Mouse (Mus musculus): Measurements from ENCODE around the gene Ints7.

The Ints7 gene

DNA sequence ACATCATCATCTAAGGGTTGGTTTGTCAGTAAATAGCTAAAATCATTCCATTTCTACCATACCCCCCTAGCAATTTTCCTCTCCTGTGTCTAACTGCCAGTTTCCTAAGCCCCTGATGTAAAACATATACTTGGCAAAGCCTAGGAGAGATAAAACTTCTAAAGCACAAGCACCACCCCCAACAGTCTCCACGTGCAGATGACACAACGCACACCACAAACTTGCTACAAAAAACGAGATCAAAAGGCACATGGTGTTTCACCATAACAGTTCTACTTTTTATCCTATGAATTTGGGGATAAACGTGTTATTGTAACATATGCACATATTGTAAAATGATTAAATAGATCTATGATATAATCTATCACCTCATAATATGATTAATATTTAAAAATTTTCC, 33.8 kb upstream of the Ints7 start:
- Histone ChIP-seq H3K27me3 (ENCODE audit: insufficient read depth, low read length) (no peaks in the 10 kb centered on the region), H3K4me1 (replicated peaks; ENCODE audit: low read depth, low read length) (0 out of 2 replicates have a peak, but pooled peaks cover 5% of the 10 kb centered on the region), H3K4me3 (replicated peaks; ENCODE audit: low read length) (no peak overlapping the region), H3K9me3 (ENCODE audit: low read length) (no peaks in the 10 kb centered on the region), H3K36me3 (ENCODE audit: insufficient read depth, low read length) (peaks cover 97% of the 10 kb centered on the region)
- TF ChIP-seq POU5F1 (IDR thresholded peaks at IDR 0.05; ENCODE audit: borderline replicate concordance, low read length) (no peak), NANOG (IDR thresholded peaks at IDR 0.05; ENCODE audit: borderline replicate concordance, low read length) (no peak), CTCF (conservative IDR thresholded peaks at IDR 0.05; ENCODE audit: low read length) (no peak)

- no peak overlapping the region for H3K4me3 ChIP-seq (replicated peaks; ENCODE audit: low read length)
- peaks cover 97% of the 10 kb centered on the region for H3K36me3 ChIP-seq (ENCODE audit: insufficient read depth, low read length)
- no peaks in the 10 kb centered on the region for H3K9me3 ChIP-seq (ENCODE audit: low read length)
- no peaks in the 10 kb centered on the region for H3K4me1 ChIP-seq (replicated peaks; ENCODE audit: low read depth, low read length)
- no peaks in the 10 kb centered on the region for H3K27me3 ChIP-seq (ENCODE audit: insufficient read depth, low read length)
- TF ChIP-seq NANOG (IDR thresholded peaks at IDR 0.05; ENCODE audit: borderline replicate concordance, low read length), result no peak
- no peak for TF ChIP-seq CTCF (conservative IDR thresholded peaks at IDR 0.05; ENCODE audit: low read length)
- no peak for TF ChIP-seq POU5F1 (IDR thresholded peaks at IDR 0.05; ENCODE audit: borderline replicate concordance, low read length)
Measured at GRCm38 (mm10) chr1:191543747-191544146, 31.7 kb upstream of the Ints7 start.

GRCm38 (mm10) chr1:191550786-191551185, 24.6 kb upstream of the Ints7 start:
- TF ChIP-seq CTCF (conservative IDR thresholded peaks at IDR 0.05; ENCODE audit: low read length), result no peak
- no peak for TF ChIP-seq NANOG (IDR thresholded peaks at IDR 0.05; ENCODE audit: borderline replicate concordance, low read length)
- TF ChIP-seq POU5F1 (IDR thresholded peaks at IDR 0.05; ENCODE audit: borderline replicate concordance, low read length), result no peak
- peaks cover 93% of the 10 kb centered on the region for H3K36me3 ChIP-seq (ENCODE audit: insufficient read depth, low read length)
- H3K4me3 ChIP-seq (replicated peaks; ENCODE audit: low read length), result no peak overlapping the region
- no peaks in the 10 kb centered on the region for H3K4me1 ChIP-seq (replicated peaks; ENCODE audit: low read depth, low read length)
- no peaks in the 10 kb centered on the region for H3K27me3 ChIP-seq (ENCODE audit: insufficient read depth, low read length)
- no peaks in the 10 kb centered on the region for H3K9me3 ChIP-seq (ENCODE audit: low read length)

- no peak overlapping the region for H3K4me3 ChIP-seq (replicated peaks; ENCODE audit: low read length)
- H3K4me1 ChIP-seq (replicated peaks; ENCODE audit: low read depth, low read length), result no peaks in the 10 kb centered on the region
- no peaks in the 10 kb centered on the region for H3K27me3 ChIP-seq (ENCODE audit: insufficient read depth, low read length)
- H3K9me3 ChIP-seq (ENCODE audit: low read length), result no peaks in the 10 kb centered on the region
- TF ChIP-seq NANOG (IDR thresholded peaks at IDR 0.05; ENCODE audit: borderline replicate concordance, low read length) (no peak), CTCF (conservative IDR thresholded peaks at IDR 0.05; ENCODE audit: low read length) (no peak), POU5F1 (IDR thresholded peaks at IDR 0.05; ENCODE audit: borderline replicate concordance, low read length) (no peak)
- peaks cover 95% of the 10 kb centered on the region for H3K36me3 ChIP-seq (ENCODE audit: insufficient read depth, low read length)
Measured at GRCm38 (mm10) chr1:191557109-191557508, 18.3 kb upstream of the Ints7 start.

DNA sequence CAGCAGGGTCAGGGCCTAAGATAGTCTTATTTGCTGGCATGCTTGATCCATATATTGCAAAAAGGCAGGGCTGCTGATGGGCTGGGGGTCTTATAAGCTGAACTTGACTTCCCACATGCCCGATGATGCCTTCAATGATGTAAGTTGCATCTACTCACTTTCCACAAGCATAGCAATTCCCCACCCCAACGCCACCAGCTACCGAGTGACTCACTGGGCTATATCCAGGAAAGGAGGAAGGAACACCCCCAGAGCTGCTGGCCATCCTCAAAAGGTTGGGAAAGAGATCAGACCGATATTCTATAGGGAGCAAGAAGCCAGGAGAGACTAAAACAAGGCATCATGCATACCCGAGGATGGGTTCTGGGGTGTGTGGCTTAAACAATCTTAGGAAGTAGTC, 15.7 kb upstream of the Ints7 start:
- Histone ChIP-seq H3K27me3 (ENCODE audit: insufficient read depth, low read length) (no peaks in the 10 kb centered on the region), H3K4me1 (replicated peaks; ENCODE audit: low read depth, low read length) (peaks cover 8% of the 10 kb centered on the region), H3K4me3 (replicated peaks; ENCODE audit: low read length) (no peak overlapping the region), H3K36me3 (ENCODE audit: insufficient read depth, low read length) (peaks cover 95% of the 10 kb centered on the region), H3K9me3 (ENCODE audit: low read length) (no peaks in the 10 kb centered on the region)
- TF ChIP-seq POU5F1 (IDR thresholded peaks at IDR 0.05; ENCODE audit: borderline replicate concordance, low read length) (no peak), CTCF (conservative IDR thresholded peaks at IDR 0.05; ENCODE audit: low read length) (no peak), NANOG (IDR thresholded peaks at IDR 0.05; ENCODE audit: borderline replicate concordance, low read length) (no peak)

DNA sequence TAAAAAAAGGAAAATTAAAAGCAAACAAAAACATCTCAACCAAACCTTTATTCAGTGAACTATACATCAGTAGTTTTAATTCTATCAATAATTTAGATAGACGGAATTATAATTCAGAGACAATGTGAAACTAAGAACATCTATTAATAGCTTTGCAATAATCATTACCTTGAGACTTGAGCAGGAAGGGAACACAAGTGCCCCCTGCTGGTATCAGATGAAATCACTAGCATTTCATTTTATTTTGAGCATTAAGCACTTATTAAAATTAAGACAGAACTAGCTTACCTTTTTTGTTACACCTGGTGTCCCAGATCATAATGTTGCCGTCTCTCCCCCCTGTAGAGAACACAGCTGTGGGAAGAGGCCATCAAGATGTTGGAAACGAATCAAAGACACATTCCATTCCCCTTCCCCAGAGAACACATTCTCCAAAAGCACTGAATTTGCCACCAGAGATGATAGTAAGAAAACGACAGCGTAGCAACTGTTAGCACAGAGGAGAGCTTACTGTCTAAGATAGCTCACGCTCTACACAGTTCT, 12.5 kb upstream of the Ints7 start:
- Histone ChIP-seq H3K9me3 (ENCODE audit: low read length) (no peaks in the 10 kb centered on the region), H3K27me3 (ENCODE audit: insufficient read depth, low read length) (no peaks in the 10 kb centered on the region), H3K4me3 (replicated peaks; ENCODE audit: low read length) (no peak overlapping the region), H3K4me1 (replicated peaks; ENCODE audit: low read depth, low read length) (peaks cover 29% of the 10 kb centered on the region), H3K36me3 (ENCODE audit: insufficient read depth, low read length) (peaks cover 94% of the 10 kb centered on the region)
- TF ChIP-seq CTCF (conservative IDR thresholded peaks at IDR 0.05; ENCODE audit: low read length) (peak; percentile 54), POU5F1 (IDR thresholded peaks at IDR 0.05; ENCODE audit: borderline replicate concordance, low read length) (no peak), NANOG (IDR thresholded peaks at IDR 0.05; ENCODE audit: borderline replicate concordance, low read length) (no peak)

- Histone ChIP-seq H3K4me1 (replicated peaks; ENCODE audit: low read depth, low read length) (peaks cover 60% of the 10 kb centered on the region), H3K9me3 (ENCODE audit: low read length) (no peaks in the 10 kb centered on the region), H3K36me3 (ENCODE audit: insufficient read depth, low read length) (peaks cover 95% of the 10 kb centered on the region), H3K4me3 (replicated peaks; ENCODE audit: low read length) (no peak overlapping the region), H3K27me3 (ENCODE audit: insufficient read depth, low read length) (no peaks in the 10 kb centered on the region)
- TF ChIP-seq CTCF (conservative IDR thresholded peaks at IDR 0.05; ENCODE audit: low read length) (peak; percentile 12; the same call in 1 of the 2 replicates), NANOG (IDR thresholded peaks at IDR 0.05; ENCODE audit: borderline replicate concordance, low read length) (no peak)
Measured at GRCm38 (mm10) chr1:191567859-191568258, 7.6 kb upstream of the Ints7 start.

GRCm38 (mm10) chr1:191569625-191570024, 5.8 kb upstream of the Ints7 start:
- no peaks in the 10 kb centered on the region for H3K9me3 ChIP-seq (ENCODE audit: low read length)
- H3K27me3 ChIP-seq (ENCODE audit: insufficient read depth, low read length), result no peaks in the 10 kb centered on the region
- TF ChIP-seq NANOG (IDR thresholded peaks at IDR 0.05; ENCODE audit: borderline replicate concordance, low read length) (no peak), CTCF (conservative IDR thresholded peaks at IDR 0.05; ENCODE audit: low read length) (no peak), POU5F1 (IDR thresholded peaks at IDR 0.05; ENCODE audit: borderline replicate concordance, low read length) (no peak)
- H3K4me1 ChIP-seq (replicated peaks; ENCODE audit: low read depth, low read length), result peaks cover 67% of the 10 kb centered on the region
- no peak overlapping the region for H3K4me3 ChIP-seq (replicated peaks; ENCODE audit: low read length)
- H3K36me3 ChIP-seq (ENCODE audit: insufficient read depth, low read length), result peaks cover 82% of the 10 kb centered on the region

DNA sequence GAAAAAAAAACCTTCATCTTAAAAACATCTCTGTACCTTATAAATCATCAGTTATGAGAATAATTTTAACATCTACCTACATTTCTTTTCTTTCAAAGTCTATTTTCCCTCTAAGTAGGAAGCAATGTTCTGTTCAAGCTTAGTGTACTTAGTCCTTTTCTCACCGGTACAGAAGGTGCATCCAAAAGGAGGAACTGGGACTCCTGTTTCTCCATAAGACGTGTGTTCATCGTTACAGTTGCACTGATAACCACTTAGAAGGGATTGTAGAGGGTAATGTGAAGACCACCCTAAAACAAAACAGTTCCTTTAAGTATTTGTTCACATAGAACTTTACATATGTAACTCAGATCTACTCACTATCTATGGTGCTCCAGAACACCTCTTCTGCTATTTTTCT, 5.0 kb upstream of the Ints7 start:
- peaks cover 59% of the 10 kb centered on the region for H3K4me1 ChIP-seq (replicated peaks; ENCODE audit: low read depth, low read length)
- no peaks in the 10 kb centered on the region for H3K9me3 ChIP-seq (ENCODE audit: low read length)
- H3K27me3 ChIP-seq (ENCODE audit: insufficient read depth, low read length), result no peaks in the 10 kb centered on the region
- H3K36me3 ChIP-seq (ENCODE audit: insufficient read depth, low read length), result peaks cover 74% of the 10 kb centered on the region
- TF ChIP-seq POU5F1 (IDR thresholded peaks at IDR 0.05; ENCODE audit: borderline replicate concordance, low read length) (no peak), NANOG (IDR thresholded peaks at IDR 0.05; ENCODE audit: borderline replicate concordance, low read length) (no peak), CTCF (conservative IDR thresholded peaks at IDR 0.05; ENCODE audit: low read length) (no peak)
- no peak overlapping the region for H3K4me3 ChIP-seq (replicated peaks; ENCODE audit: low read length)

Measured in E14TG2a.4 (cell line).